Mouse (Mus musculus) stomach, postnatal 0 days (tissue): ENCODE measurements around the gene Ngb. TPM values are rescaled to one million over a fixed set of nuclear protein-coding genes. Genes with fewer than 3 reads are reported as not detected.
A peak's percentile ranks its signal among the peaks of the same experiment; 100 is the strongest.

Experiments used
- ATAC-seq: fragments of 200-750 bp; cut with Nextera tagmentation; 2 replicates; pipeline ENCODE4 v1.8.0; 2017; ENCODE audit not compliant: low FRiP score, low TSS enrichment
- DNase-seq: peaks from one replicate; pipeline ENCODE4 v3.0.0-alpha.2; 2016; ENCODE audit warnings: low spot score
- H3K27ac ChIP-seq: fragments of 300-500 bp; sonication (generic); replicated peaks from 2 replicates; pipeline ENCODE4 v1.5.1; 2014; ENCODE audit warnings: mild to moderate bottlenecking, control low read depth
- H3K27me3 ChIP-seq: fragments of 300-500 bp; sonication (generic); 2 replicates; pipeline ENCODE4 v1.6.1; 2014; ENCODE audit warnings: low read length; ENCODE audit not compliant: control insufficient read depth, insufficient read depth
- H3K36me3 ChIP-seq: fragments of 300-500 bp; sonication (generic); 2 replicates; pipeline ENCODE4 v1.6.1; 2014; ENCODE audit warnings: low read length, mixed read lengths; ENCODE audit not compliant: control insufficient read depth, insufficient read depth
- H3K4me1 ChIP-seq: fragments of 300-500 bp; sonication (generic); replicated peaks from 2 replicates; pipeline ENCODE4 v1.6.1; 2014; ENCODE audit warnings: antibody characterized with exemption; ENCODE audit not compliant: control insufficient read depth, insufficient read depth
- H3K4me2 ChIP-seq: fragments of 300-500 bp; sonication (generic); replicated peaks from 2 replicates; pipeline ENCODE4 v1.6.1; 2014; ENCODE audit warnings: low read depth, mild to moderate bottlenecking, control low read depth, moderate library complexity
- H3K4me3 ChIP-seq: fragments of 300-500 bp; sonication (generic); 2 replicates; pipeline ENCODE4 v1.5.1; 2014; ENCODE audit warnings: low read depth, low read length, control low read depth
- H3K9ac ChIP-seq: fragments of 300-500 bp; sonication (generic); 2 replicates; pipeline ENCODE4 v1.6.1; 2014; ENCODE audit warnings: mild to moderate bottlenecking, low read length, control low read depth, mixed read lengths
- H3K9me3 ChIP-seq: fragments of 300-500 bp; sonication (generic); 2 replicates; pipeline ENCODE4 v1.6.1; 2016; ENCODE audit warnings: low read length; ENCODE audit not compliant: control insufficient read depth
- CTCF ChIP-seq: IDR thresholded peaks from 2 replicates; pipeline ENCODE4 v1.5.1; 2016; ENCODE audit warnings: antibody characterized with exemption, low read depth, mild to moderate bottlenecking, moderate library complexity
- EP300 ChIP-seq: optimal IDR thresholded peaks from 2 replicates; pipeline ENCODE3; 2016; ENCODE audit warnings: antibody characterized with exemption
- WGBS: fragments of 180-500 bp; shearing (Covaris S2); extraction: QIAGEN DNeasy Blood & Tissue Kit; methylation state at CpG from one replicate; pipeline ENCODE4 v1.1.7; 2014; 5-methylcytosine and 5-hydroxymethylcytosine counted together
- polyA plus RNA-seq: library from polyadenylated mRNA; unstranded; fragments of >200 nt; fragmentation: Nextera tagmentation; extraction: Ambion mirVana; gene quantifications from 2 replicates; pipeline ENCODE4 v1.2.1, GENCODE M21; 2015

Ngb gene
- polyA plus RNA-seq, 1 experiment from 2014 or later = 11.1 TPM

DNA sequence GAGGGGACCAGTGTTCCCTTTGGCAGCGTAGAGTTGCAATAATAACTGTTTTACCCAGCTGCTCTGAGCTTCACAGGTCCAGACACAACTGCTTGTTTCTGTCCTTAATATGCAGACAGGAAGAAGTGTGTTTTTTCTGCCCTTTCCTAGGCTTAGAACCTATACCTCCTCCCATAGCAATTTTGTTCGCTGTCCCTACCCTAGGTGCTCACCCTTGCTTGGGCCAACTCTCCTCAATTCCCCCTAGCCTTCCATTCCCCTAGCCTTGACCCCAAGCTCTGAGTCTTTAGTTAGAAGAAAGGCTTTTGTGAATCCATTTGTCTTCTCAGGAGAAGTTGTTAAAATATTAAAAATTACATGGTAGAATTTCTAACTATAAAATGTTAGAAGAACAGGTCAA is 36.4 kb upstream of the Ngb start:
- Histone ChIP-seq H3K9ac (no peak overlapping the region), H3K4me2 (no peak overlapping the region), H3K27ac (no peak overlapping the region), H3K4me3 (no peak overlapping the region), H3K27me3 (no peaks in the 10 kb centered on the region), H3K4me1 (no peaks in the 10 kb centered on the region), H3K36me3 (no peaks in the 10 kb centered on the region), H3K9me3 (no peaks in the 10 kb centered on the region)
- TF ChIP-seq EP300 (no peak), CTCF (no peak)
- no peak for DNase-seq
- WGBS = 52% methylated on average over 2 of the region's 2 CpGs
- no peak for ATAC-seq

DNA sequence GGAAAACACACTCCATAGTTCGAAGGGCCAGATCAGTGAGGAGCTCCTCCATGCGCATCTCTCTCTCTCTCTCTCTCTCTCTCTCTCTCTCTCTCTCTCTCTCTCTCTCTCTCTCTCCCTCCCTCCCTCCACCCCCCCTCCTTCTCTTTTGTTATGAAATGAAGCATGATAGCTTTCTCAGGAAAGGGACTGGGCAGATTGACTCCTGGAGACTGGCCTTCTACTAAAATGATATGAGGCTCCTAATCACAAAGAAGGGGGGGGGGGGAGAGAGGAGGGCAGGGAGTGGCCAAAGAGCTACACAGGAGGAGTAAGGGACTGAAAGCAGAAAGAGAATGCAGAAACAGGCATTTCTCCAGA is 36.0 kb upstream of the Ngb start:
- H3K4me2 ChIP-seq = no peak overlapping the region
- H3K9ac ChIP-seq = no peak overlapping the region
- H3K27ac ChIP-seq = no peak overlapping the region
- H3K27me3 ChIP-seq = no peaks in the 10 kb centered on the region
- H3K4me1 ChIP-seq = no peaks in the 10 kb centered on the region
- TF ChIP-seq EP300 (no peak), CTCF (no peak)
- no peak overlapping the region for H3K4me3 ChIP-seq
- 85% methylated on average over 2 of the region's 2 CpGs for WGBS
- H3K36me3 ChIP-seq = no peaks in the 10 kb centered on the region
- no peak for ATAC-seq
- H3K9me3 ChIP-seq = no peaks in the 10 kb centered on the region
- no peak for DNase-seq

DNA sequence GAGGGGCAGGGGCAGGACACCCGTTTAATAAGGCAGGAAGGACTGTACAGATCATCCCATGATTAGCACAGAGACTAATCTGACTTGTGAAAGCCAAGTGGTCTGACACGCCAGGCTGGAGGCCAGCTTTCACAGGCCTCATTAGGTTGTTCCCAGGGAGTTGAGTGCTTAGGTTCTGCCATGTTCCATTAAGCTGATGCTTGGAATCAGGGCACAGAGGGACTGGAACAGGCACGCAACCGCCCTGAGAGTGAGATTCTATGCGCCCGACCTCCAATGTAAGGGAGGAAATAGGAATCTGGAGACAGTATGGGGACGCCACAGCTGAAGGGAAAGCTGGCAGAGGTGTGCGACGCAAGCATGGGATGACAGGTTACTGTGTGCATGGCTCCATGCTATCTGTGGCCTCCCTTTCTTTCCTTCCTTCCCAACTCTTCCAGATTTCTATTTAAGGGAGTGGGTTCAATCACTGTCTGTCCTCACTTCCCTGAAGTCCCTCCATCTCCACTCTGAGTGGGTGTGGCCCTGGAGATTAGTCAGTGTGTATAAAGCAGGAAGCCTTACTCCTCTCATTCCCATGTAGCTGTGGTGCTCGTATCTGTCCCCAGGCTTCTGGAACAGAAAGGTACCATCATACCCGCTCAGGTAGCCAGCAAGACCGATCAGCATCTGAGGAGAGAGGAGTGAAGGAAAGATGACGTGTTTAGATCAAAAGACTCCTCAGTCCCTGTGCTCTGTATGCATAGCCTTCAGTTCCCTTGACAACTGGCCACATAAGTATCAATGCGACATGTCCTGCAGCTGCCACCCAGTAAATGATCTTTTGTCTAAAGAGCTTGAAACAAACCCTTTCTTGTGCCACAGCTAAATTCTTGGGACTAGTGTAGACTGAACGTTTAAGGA is 35.4 kb upstream of the Ngb start:
- ATAC-seq = no peak
- Histone ChIP-seq H3K27ac (no peak overlapping the region), H3K4me1 (no peaks in the 10 kb centered on the region), H3K36me3 (no peaks in the 10 kb centered on the region), H3K9me3 (no peaks in the 10 kb centered on the region), H3K27me3 (no peaks in the 10 kb centered on the region), H3K9ac (no peak overlapping the region), H3K4me3 (no peak overlapping the region), H3K4me2 (no peak overlapping the region)
- TF ChIP-seq EP300 (no peak), CTCF (no peak)
- no peak for DNase-seq
- WGBS = 91% methylated on average over 15 of the region's 15 CpGs

DNA sequence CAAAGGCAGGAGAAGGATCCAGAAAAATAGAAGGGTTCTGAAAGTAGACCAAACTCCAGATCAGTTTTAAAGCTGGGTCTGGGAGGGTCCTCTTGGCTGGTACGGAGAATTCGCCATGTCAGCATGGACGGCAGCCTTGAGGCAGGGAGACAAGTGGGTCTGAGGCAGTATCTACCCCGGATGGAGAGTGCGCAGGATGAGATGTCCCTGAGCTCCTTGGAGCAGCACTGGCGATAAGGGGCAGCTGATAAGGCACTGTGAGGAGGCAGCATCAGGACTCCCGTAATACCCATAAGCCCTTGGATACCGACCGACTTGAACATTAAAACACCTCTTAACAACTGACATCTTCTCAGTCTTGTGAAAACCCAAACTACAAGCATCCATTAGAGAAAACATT is 30.4 kb upstream of the Ngb start:
- no peak for DNase-seq
- no peak overlapping the region for H3K4me3 ChIP-seq
- no peak for ATAC-seq
- H3K36me3 ChIP-seq = no peaks in the 10 kb centered on the region
- H3K4me1 ChIP-seq = no peaks in the 10 kb centered on the region
- TF ChIP-seq EP300 (no peak), CTCF (no peak)
- H3K4me2 ChIP-seq = no peak overlapping the region
- H3K27ac ChIP-seq = no peak overlapping the region
- no peak overlapping the region for H3K9ac ChIP-seq
- 90% methylated on average over 9 of the region's 9 CpGs for WGBS
- H3K27me3 ChIP-seq = no peaks in the 10 kb centered on the region
- no peaks in the 10 kb centered on the region for H3K9me3 ChIP-seq

DNA sequence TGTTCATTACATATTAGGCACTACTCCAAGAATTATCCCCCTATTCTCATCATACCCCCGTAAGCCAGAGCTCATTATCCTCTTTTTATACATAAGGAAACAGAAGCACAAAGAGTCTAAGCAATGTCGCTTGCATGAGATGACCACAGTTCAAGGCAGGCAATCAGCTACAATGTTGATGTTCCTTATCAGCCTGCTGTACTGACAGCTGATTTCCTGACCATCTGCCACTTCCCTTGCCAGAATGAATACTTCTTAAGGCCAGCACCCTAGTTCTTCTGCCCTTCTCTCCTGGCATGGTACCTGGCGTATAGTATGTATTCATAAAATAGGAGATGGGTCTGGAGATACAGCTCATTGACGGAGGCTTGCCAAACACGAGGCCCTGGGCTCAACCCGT is 29.9 kb upstream of the Ngb start:
- TF ChIP-seq EP300 (no peak), CTCF (no peak)
- no peak for ATAC-seq

DNA sequence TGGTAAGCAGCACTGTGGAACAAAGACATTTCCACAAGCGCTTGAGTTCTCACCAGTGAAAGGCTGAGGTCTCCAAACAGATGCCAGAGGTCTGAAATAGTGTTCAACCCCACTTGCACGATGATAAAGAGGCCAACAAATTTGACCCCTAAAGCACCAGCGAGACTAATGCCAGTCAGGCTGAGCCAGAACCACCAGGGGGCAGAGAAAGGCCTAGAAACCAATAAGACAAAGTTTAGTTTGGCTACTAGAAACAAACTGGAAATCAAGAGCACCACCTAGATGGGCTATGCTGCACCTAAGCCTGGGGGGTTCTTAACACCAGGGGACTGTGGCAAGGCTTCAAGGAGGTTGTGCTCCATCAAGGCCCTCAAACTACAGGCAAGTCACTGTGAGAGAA is 29.3 kb upstream of the Ngb start:
- Histone ChIP-seq H3K27me3 (no peaks in the 10 kb centered on the region), H3K9me3 (no peaks in the 10 kb centered on the region), H3K4me3 (no peak overlapping the region), H3K4me2 (no peak overlapping the region), H3K36me3 (no peaks in the 10 kb centered on the region), H3K4me1 (no peaks in the 10 kb centered on the region), H3K27ac (no peak overlapping the region), H3K9ac (no peak overlapping the region)
- ATAC-seq = no peak
- TF ChIP-seq CTCF (peak; percentile 71), EP300 (no peak)
- peak; percentile 43 for DNase-seq
- 60% methylated on average over 3 of the region's 3 CpGs for WGBS

More for the DNA sequence above, 29.9 kb upstream of the Ngb start:
- no peak overlapping the region for H3K4me2 ChIP-seq
- H3K36me3 ChIP-seq = no peaks in the 10 kb centered on the region
- H3K27ac ChIP-seq = no peak overlapping the region
- no peaks in the 10 kb centered on the region for H3K4me1 ChIP-seq
- no peaks in the 10 kb centered on the region for H3K9me3 ChIP-seq
- H3K4me3 ChIP-seq = no peak overlapping the region
- H3K9ac ChIP-seq = no peak overlapping the region
- DNase-seq = no peak
- WGBS = 83% methylated on average over 6 of the region's 6 CpGs
- H3K27me3 ChIP-seq = no peaks in the 10 kb centered on the region
